In genomic region chr19:36183127-36183526, GRCm38 (mm10) we compare ENCODE assay signal across 8 mouse cellular contexts.
A peak's percentile ranks its signal among the peaks of the same experiment; 100 is the strongest.
DNase-seq lines count a peak whose midpoint lies in the region; ATAC-seq and TF ChIP-seq lines count a peak whose summit lies in the region.

No protein-coding gene starts in this region.

- DNase-seq in urinary bladder, postnatal 25 days (ENCODE audit: low spot score) = peak; percentile 45
- DNase-seq in urinary bladder, postnatal 4 days (ENCODE audit: low spot score in 2 of 2) = no peak
- DNase-seq in left cerebral cortex, postnatal 25 days (ENCODE audit: low spot score in 2 of 2) = peak; percentile 72 to 84
- DNase-seq in spleen, postnatal 14 days (ENCODE audit: low spot score in 2 of 2) = peak; percentile 16 to 52

- no peak overlapping the region for H3K4me3 ChIP-seq in cortical plate, adult 2 months (ENCODE audit: insufficient read depth, low read length)
- no peak overlapping the region for H3K4me3 ChIP-seq in intestine, postnatal 0 days (ENCODE audit: low read depth, low read length)
- H3K4me3 ChIP-seq in midbrain, embryonic 12.5 days = no peak overlapping the region

- H3K9ac ChIP-seq in intestine, postnatal 0 days (ENCODE audit: low read depth, low read length) = no peak overlapping the region
- no peak overlapping the region for H3K9ac ChIP-seq in midbrain, embryonic 12.5 days (replicated peaks)

- TF ChIP-seq CTCF in cortical plate, adult 2 months (IDR thresholded peaks at IDR 0.05; ENCODE audit: extremely low read depth, insufficient read depth, low read length) = peak; percentile 86
- TF ChIP-seq CTCF in intestine, postnatal 0 days (IDR thresholded peaks at IDR 0.05; ENCODE audit: low read depth) = peak; percentile 97

- no peak overlapping the region for H3K4me2 ChIP-seq in intestine, postnatal 0 days (replicated peaks; ENCODE audit: low read depth)
- H3K4me2 ChIP-seq in midbrain, embryonic 12.5 days (replicated peaks) = no peak overlapping the region

- H3K27me3 ChIP-seq in intestine, postnatal 0 days (replicated peaks; ENCODE audit: control insufficient read depth, insufficient read depth, low read length) = no peaks in the 10 kb centered on the region
- H3K27me3 ChIP-seq in midbrain, embryonic 12.5 days = no peaks in the 10 kb centered on the region

- H3K27ac ChIP-seq in cortical plate, adult 2 months (ENCODE audit: insufficient read depth, low read length) = no peak overlapping the region
- H3K27ac ChIP-seq in intestine, postnatal 0 days (ENCODE audit: low read depth, low read length) = no peak overlapping the region
- H3K27ac ChIP-seq in midbrain, embryonic 12.5 days (replicated peaks) = no peak overlapping the region

- ATAC-seq in granulocyte monocyte progenitor cell, adult 5-6 weeks (replicated peaks; ENCODE audit: poor library complexity, severe bottlenecking) = peak; percentile 94
- peak; percentile 31; the same call in 1 of the 2 replicates for ATAC-seq in intestine, postnatal 0 days
- ATAC-seq in midbrain, embryonic 12.5 days (ENCODE audit: low FRiP score, low read depth) = peak; percentile 63; the same call in 1 of the 2 replicates

- intact Hi-C loops in left cerebral cortex, postnatal 25 days (cut with DNase I) = loop anchor here (1.0 to 2.0 kb wide), 2 partner anchors 166 to 257 kb away; partner anchors contain the start of gene Pcgf5

- no peaks in the 10 kb centered on the region for H3K36me3 ChIP-seq in intestine, postnatal 0 days (ENCODE audit: control insufficient read depth, insufficient read depth)
- H3K36me3 ChIP-seq in midbrain, embryonic 12.5 days = no peaks in the 10 kb centered on the region

- no peak for TF ChIP-seq POLR2A in cortical plate, adult 2 months (IDR thresholded peaks at IDR 0.05; ENCODE audit: extremely low read depth, insufficient read depth, low read length)

- H3K4me1 ChIP-seq in cortical plate, adult 2 months (ENCODE audit: control insufficient read depth, insufficient read depth, low read length) = no peaks in the 10 kb centered on the region
- no peaks in the 10 kb centered on the region for H3K4me1 ChIP-seq in intestine, postnatal 0 days (replicated peaks; ENCODE audit: control insufficient read depth, insufficient read depth, low read length)
- H3K4me1 ChIP-seq in midbrain, embryonic 12.5 days = no peaks in the 10 kb centered on the region

- WGBS in intestine, postnatal 0 days = 20% methylated on average over 2 of the region's 2 CpGs
- 25% methylated on average over 2 of the region's 2 CpGs for WGBS in midbrain, embryonic 12.5 days

- no peaks in the 10 kb centered on the region for H3K9me3 ChIP-seq in intestine, postnatal 0 days (ENCODE audit: control insufficient read depth)
- no peaks in the 10 kb centered on the region for H3K9me3 ChIP-seq in midbrain, embryonic 12.5 days

Comparison
In these comparisons a context has a peak if more than half of its experiments do, and no peak if none do; other contexts are left out.
1. DNase-seq: peak in urinary bladder, postnatal 25 days (single experiment), left cerebral cortex, postnatal 25 days (2 of 2) and spleen, postnatal 14 days (2 of 2); none in urinary bladder, postnatal 4 days (0 of 2).
2. ATAC-seq: peak in every context shown above with its lines; median percentile 94 in granulocyte monocyte progenitor cell, adult 5-6 weeks; 63 in midbrain, embryonic 12.5 days; 31 in intestine, postnatal 0 days.